Mouse (Mus musculus): ENCODE measurements around the gene Smug1. TPM values are rescaled to one million over a fixed set of nuclear protein-coding genes. Genes with fewer than 3 reads are reported as not detected.
A peak's percentile ranks its signal among the peaks of the same experiment; 100 is the strongest.

Gene Smug1
- polyA plus RNA-seq (2016; fragmentation: Nextera tagmentation; extraction: Ambion mirVana), result 66.6 and 68.0 TPM in 2 replicates

DNA sequence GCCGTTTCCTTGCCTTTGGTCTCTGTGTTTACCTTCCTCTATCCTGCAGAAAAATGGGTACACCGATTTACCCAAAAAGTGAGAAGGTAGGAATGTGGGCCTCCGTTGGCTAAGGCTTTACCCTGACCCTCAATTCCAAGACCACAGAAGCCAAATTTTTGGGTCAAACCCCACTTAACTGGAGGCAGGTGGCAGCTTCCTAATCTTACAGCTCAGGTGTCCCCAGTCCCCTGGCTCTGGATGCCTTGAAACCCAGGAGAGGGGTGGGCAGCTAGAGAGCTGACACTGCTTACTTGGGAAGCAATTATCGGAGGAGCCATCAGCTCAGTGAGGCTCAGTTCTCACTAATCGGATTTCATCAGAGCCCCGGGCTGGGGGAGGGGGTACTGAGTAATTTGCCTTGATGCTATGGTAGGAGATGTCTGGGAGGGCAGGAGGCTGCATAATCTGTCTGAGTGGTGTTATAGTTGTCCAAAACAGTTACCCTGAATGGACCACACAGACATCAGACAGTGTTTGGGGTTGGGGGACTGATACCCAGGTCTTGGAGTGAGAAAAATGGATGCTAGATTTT, at the start of gene Smug1:
Smug1 (minus strand) TSS at position 51 of the 574 bp plus-strand sequence.
- H3K27ac ChIP-seq, result peak within 1 kb of the TSS; percentile 94
- no peak for ATAC-seq (ENCODE audit: low FRiP score, low read depth)
- WGBS, result 31% methylated on average over 6 of the region's 6 CpGs
- H3K4me3 ChIP-seq, result peak within 1 kb of the TSS; percentile 27
- H3K27me3 ChIP-seq (replicated peaks), result no peaks in the 10 kb centered on the region; the same call in 1 of the 2 replicates
- H3K4me2 ChIP-seq (replicated peaks), result peak within 1 kb of the TSS; percentile 64
- H3K36me3 ChIP-seq, result no peaks in the 10 kb centered on the region
- H3K9ac ChIP-seq, result peak within 1 kb of the TSS; percentile 65
- no peaks in the 10 kb centered on the region for H3K9me3 ChIP-seq
- H3K4me1 ChIP-seq, result peaks cover 92% of the 10 kb centered on the region

GRCm38 (mm10) chr15:103216052-103216451, 49.2 kb upstream of the Smug1 start:
- H3K9me3 ChIP-seq, result no peaks in the 10 kb centered on the region
- peaks cover 19% of the 10 kb centered on the region for H3K36me3 ChIP-seq
- 24% methylated on average over 2 of the region's 2 CpGs for WGBS
- 0 out of 2 replicates have a peak, but pooled peaks have one; percentile 31 for ATAC-seq (ENCODE audit: low FRiP score, low read depth)
- H3K4me2 ChIP-seq (replicated peaks), result peak overlapping the region; percentile 58
- no peak overlapping the region for H3K4me3 ChIP-seq
- H3K27me3 ChIP-seq (replicated peaks), result no peaks in the 10 kb centered on the region
- peak overlapping the region; percentile 76; the same call in 1 of the 2 replicates for H3K27ac ChIP-seq
- peaks cover 24% of the 10 kb centered on the region for H3K4me1 ChIP-seq
- no peak overlapping the region for H3K9ac ChIP-seq

- peak; percentile 94 for ATAC-seq (ENCODE audit: low FRiP score, low read depth)
- Histone ChIP-seq H3K9ac (peak overlapping the region; percentile 48), H3K4me1 (peaks cover 20% of the 10 kb centered on the region), H3K27me3 (replicated peaks) (no peaks in the 10 kb centered on the region), H3K4me3 (peak overlapping the region; percentile 36), H3K9me3 (no peaks in the 10 kb centered on the region), H3K27ac (peak overlapping the region; percentile 75), H3K4me2 (replicated peaks) (peak overlapping the region; percentile 58), H3K36me3 (peaks cover 27% of the 10 kb centered on the region)
- WGBS, result 1% methylated on average over 15 of the region's 15 CpGs
These were observed 48.3 kb upstream of the Smug1 start for GRCm38 (mm10) chr15:103214971-103215907.

DNA sequence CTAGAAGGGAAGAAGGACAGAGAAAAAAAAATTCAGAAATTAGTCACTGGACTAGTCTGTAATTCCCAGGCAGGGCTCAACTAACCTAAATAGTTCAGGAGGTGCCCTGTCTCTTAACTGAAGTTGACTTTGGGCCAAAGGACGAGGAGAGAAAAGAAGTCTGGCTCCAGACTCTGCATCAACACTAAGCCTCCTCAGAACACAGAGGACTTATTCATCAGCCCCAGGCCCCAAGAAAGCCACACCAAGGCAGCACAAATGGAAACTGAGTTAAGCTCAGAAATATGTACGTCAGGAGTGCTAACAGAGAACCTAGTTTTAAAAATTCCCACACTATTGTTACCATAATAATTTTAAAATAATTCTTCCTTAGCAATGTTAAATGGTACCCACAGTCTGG, 47.3 kb upstream of the Smug1 start:
- Histone ChIP-seq H3K36me3 (peaks cover 37% of the 10 kb centered on the region), H3K9me3 (no peaks in the 10 kb centered on the region), H3K4me3 (peak overlapping the region; percentile 22), H3K4me2 (replicated peaks) (peak overlapping the region; percentile 55), H3K9ac (peak overlapping the region; percentile 45; the same call in 1 of the 2 replicates), H3K27ac (no peak overlapping the region), H3K4me1 (peaks cover 20% of the 10 kb centered on the region), H3K27me3 (replicated peaks) (no peaks in the 10 kb centered on the region)
- ATAC-seq (ENCODE audit: low FRiP score, low read depth), result no peak
- 21% methylated on average over 2 of the region's 2 CpGs for WGBS

- H3K27me3 ChIP-seq (replicated peaks), result no peaks in the 10 kb centered on the region
- H3K36me3 ChIP-seq, result peaks cover 63% of the 10 kb centered on the region
- peaks cover 7% of the 10 kb centered on the region; the same call in 1 of the 2 replicates for H3K4me1 ChIP-seq
- H3K9ac ChIP-seq, result no peak overlapping the region
- ATAC-seq (ENCODE audit: low FRiP score, low read depth), result no peak
- 65% methylated on average over 2 of the region's 2 CpGs for WGBS
- H3K4me2 ChIP-seq (replicated peaks), result no peak overlapping the region
- H3K9me3 ChIP-seq, result no peaks in the 10 kb centered on the region
- H3K4me3 ChIP-seq, result no peak overlapping the region
- H3K27ac ChIP-seq, result no peak overlapping the region
These were observed 38.3 kb upstream of the Smug1 start for GRCm38 (mm10) chr15:103205156-103205555.

DNA sequence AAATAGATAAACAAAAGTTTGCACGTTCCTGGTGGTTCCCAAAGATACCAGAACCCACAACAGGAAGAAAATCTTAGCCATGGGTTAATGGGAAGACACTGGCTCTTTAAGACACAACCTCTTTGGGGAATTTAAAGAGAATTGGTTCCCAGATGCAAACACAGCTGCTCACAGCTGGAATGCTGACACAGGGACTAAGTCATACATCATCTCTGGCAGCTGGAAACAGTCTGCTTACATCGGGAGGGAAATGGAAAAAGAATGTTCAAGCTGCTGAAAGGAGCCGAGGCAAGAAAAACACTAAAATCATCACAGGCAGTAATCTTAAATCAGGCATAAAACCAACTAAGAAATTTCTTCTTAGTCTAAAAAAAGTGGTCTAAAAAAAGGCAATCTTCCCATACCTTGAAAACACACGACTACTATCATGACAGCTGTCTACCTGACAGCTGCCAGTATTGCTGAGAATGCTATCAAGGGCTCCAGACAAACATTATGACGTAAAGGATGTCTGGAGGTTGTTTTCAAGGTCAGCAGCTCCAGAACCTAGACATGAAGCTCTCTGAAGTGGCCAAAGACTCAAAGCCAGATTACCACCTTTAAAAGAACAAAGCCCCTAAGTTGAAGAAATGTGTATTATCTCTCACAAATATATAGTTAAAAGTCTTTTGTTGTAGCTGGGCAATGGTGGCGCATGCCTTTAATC, 35.3 kb upstream of the Smug1 start:
- H3K27me3 ChIP-seq (replicated peaks), result no peaks in the 10 kb centered on the region
- H3K9me3 ChIP-seq, result no peaks in the 10 kb centered on the region
- 62% methylated on average over 6 of the region's 6 CpGs for WGBS
- H3K36me3 ChIP-seq, result peaks cover 67% of the 10 kb centered on the region
- no peak overlapping the region for H3K4me3 ChIP-seq
- H3K4me2 ChIP-seq (replicated peaks), result no peak overlapping the region
- no peak for ATAC-seq (ENCODE audit: low FRiP score, low read depth)
- H3K9ac ChIP-seq, result no peak overlapping the region
- peaks cover 7% of the 10 kb centered on the region; the same call in 1 of the 2 replicates for H3K4me1 ChIP-seq
- H3K27ac ChIP-seq, result no peak overlapping the region

GRCm38 (mm10) chr15:103197785-103198184, 30.9 kb upstream of the Smug1 start:
- Histone ChIP-seq H3K9ac (no peak overlapping the region), H3K4me2 (replicated peaks) (no peak overlapping the region), H3K4me3 (no peak overlapping the region), H3K9me3 (no peaks in the 10 kb centered on the region), H3K36me3 (peaks cover 65% of the 10 kb centered on the region), H3K27ac (no peak overlapping the region), H3K27me3 (replicated peaks) (no peaks in the 10 kb centered on the region), H3K4me1 (peaks cover 7% of the 10 kb centered on the region; the same call in 1 of the 2 replicates)
- no peak for ATAC-seq (ENCODE audit: low FRiP score, low read depth)
- WGBS, result 90% methylated on average over 4 of the region's 4 CpGs

DNA sequence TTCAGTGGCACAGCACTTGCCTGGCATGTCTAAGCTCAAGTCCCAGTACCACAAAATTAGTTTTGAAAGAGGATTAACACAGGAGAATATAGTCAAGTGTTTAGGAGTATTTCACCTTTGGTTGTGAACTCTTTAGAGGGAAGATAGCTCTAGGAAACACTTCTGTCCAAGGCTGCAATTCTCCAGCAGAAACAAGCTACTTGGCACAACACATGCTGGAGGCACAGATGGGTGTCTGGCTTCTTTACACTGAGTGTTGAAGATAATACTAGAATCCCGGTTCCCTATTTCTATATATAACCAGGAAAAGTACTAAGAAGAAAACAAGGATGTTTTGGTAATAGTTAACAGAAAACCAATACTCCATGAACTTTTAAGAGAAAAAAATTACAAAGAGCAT, 29.9 kb upstream of the Smug1 start:
- no peak overlapping the region for H3K9ac ChIP-seq
- H3K9me3 ChIP-seq, result no peaks in the 10 kb centered on the region
- no peak overlapping the region for H3K4me3 ChIP-seq
- H3K27ac ChIP-seq, result no peak overlapping the region
- H3K4me1 ChIP-seq, result no peaks in the 10 kb centered on the region
- peaks cover 70% of the 10 kb centered on the region for H3K36me3 ChIP-seq
- no peaks in the 10 kb centered on the region for H3K27me3 ChIP-seq (replicated peaks)
- WGBS, result 98% methylated on average over 1 of the region's 1 CpGs
- no peak overlapping the region for H3K4me2 ChIP-seq (replicated peaks)
- no peak for ATAC-seq (ENCODE audit: low FRiP score, low read depth)

GRCm38 (mm10) chr15:103193606-103194005, 26.7 kb upstream of the Smug1 start:
- H3K9me3 ChIP-seq, result no peaks in the 10 kb centered on the region
- no peak overlapping the region for H3K4me3 ChIP-seq
- H3K27me3 ChIP-seq (replicated peaks), result no peaks in the 10 kb centered on the region
- 91% methylated on average over 2 of the region's 2 CpGs for WGBS
- no peak overlapping the region for H3K27ac ChIP-seq
- H3K36me3 ChIP-seq, result peaks cover 58% of the 10 kb centered on the region
- peaks cover 11% of the 10 kb centered on the region for H3K4me1 ChIP-seq
- no peak for ATAC-seq (ENCODE audit: low FRiP score, low read depth)
- no peak overlapping the region for H3K4me2 ChIP-seq (replicated peaks)
- H3K9ac ChIP-seq, result no peak overlapping the region

DNA sequence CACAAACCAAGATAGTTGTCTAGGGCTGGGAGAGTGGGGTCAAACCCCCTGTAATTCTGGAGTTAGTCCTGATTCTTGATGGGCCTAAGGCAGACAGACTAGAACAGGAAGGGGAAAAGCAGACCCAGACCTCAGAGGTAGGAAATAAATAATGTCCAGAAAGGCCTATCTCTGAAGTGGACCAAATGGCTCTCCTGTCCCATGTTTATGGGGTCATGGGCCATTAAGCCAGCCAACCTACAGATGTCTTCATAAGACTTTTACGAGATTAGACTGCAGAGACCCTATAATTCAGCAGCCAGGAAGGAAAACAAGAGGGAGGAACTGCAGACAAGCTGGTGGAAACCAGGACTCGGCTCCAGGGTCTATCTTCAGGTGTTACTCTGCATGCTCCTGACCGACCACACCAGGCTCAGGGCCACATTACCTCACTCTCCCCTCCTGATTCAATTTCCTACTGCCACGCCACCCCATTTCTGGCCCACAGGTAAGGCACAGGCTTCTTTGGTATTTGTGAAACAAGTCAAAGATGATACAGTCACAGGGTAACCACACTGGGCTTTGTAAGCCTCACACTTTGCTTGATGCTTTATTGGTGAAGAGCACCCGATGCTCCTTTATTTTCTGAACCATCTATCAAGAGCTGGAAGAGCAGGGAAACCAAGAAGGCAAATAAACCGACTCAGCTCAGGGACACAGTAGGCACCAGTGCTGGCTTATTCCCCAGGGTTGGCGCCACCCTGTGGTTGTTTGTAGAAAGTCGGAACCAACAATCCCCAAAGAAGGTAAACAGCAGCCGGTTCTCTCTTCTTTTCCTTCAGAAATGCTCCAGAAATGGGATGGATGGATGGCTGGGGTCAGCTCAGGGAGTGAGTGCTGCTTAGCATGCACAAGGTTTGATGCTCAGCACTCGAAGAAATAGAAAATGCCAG, 23.9 kb upstream of the Smug1 start:
- Histone ChIP-seq H3K4me1 (peaks cover 11% of the 10 kb centered on the region), H3K4me2 (replicated peaks) (no peak overlapping the region), H3K27me3 (replicated peaks) (no peaks in the 10 kb centered on the region), H3K27ac (no peak overlapping the region), H3K9me3 (no peaks in the 10 kb centered on the region), H3K9ac (no peak overlapping the region), H3K4me3 (no peak overlapping the region), H3K36me3 (peaks cover 32% of the 10 kb centered on the region)
- ATAC-seq (ENCODE audit: low FRiP score, low read depth), result no peak
- WGBS, result 61% methylated on average over 10 of the region's 10 CpGs

GRCm38 (mm10) chr15:103190083-103190482, 23.2 kb upstream of the Smug1 start:
- no peaks in the 10 kb centered on the region for H3K27me3 ChIP-seq (replicated peaks)
- no peak overlapping the region for H3K4me2 ChIP-seq (replicated peaks)
- H3K4me3 ChIP-seq, result no peak overlapping the region
- no peaks in the 10 kb centered on the region for H3K9me3 ChIP-seq
- no peak overlapping the region for H3K27ac ChIP-seq
- no peak for ATAC-seq (ENCODE audit: low FRiP score, low read depth)
- H3K9ac ChIP-seq, result no peak overlapping the region
- WGBS, result 63% methylated on average over 7 of the region's 7 CpGs
- peaks cover 11% of the 10 kb centered on the region for H3K4me1 ChIP-seq
- H3K36me3 ChIP-seq, result peaks cover 31% of the 10 kb centered on the region
